Mouse (Mus musculus) v-Abl transformed pro-B cells (cell line): ENCODE results near the gene P2rx2.

Source experiments
- in situ Hi-C, 2 experiments: fragments of 400-800 bp; cut with MboI; formaldehyde crosslinking; loops; one replicate each; pipeline ENCODE4 v1.15.1; 2025; ENCODE audit not compliant: unreplicated experiment in 2 of 2

P2rx2 gene

DNA sequence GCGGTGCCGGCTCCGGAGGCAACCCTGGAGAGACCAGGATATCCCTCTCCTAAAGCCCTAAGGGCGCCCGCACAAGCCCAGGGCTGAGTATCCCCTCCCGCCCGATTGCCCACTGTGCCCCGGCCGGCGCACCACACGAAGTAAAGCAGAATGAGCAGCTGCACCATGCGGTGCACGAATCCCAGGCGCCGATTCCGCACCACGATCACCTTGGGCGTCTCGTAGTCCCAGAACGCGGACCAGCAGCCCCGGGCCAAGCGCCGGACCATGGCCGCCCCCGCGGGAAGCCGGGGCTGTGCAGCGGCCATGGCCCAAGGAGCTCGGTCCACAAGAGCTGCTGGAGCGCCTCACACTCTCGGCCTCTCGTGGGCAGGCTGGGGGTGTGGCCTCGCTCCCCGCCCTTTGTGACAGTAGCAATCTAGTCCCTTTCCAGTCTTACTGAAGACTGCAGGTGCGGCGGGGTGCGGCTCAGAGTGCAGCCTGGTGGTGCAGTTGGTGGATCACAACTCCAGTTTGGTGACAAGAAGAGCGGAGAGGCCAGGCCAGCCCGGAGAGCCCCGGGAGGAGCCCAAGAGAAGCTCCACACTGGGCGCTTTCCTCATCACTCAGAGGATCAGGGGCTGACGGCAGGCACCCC lies at the start of gene P2rx2:
TSS of gene P2rx2 (minus strand) at position 565 of the 637 bp plus-strand sequence.
- in situ Hi-C loops, result loop anchor here in 1 of 2 experiments (10.0 kb wide), 1 partner anchor 922 kb away; no protein-coding TSS in a partner anchor

DNA sequence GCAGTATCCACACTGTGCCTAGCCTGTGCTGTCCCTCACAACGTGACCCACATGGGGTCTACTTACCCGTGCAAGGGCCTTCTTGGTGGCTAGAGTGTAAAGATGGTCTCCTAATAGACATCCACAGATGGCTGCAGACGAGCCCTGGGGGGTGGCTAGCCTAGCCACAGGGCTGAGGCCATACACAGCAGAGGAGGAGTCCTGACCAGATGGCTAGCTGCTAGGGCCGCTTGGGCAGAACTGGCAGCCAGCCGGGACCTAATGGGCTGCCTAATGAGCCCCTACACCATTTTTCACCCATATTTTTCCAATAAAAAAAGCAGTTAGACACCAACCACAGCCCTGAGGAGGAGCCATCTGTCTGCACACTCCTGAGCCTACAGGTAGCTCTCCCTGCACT lies 49.7 kb upstream of the P2rx2 start:
- in situ Hi-C loops, result no loop called here

- in situ Hi-C loops, result no loop called here
Measured at GRCm38 (mm10) chr5:110390631-110391030, 47.6 kb upstream of the P2rx2 start.

- in situ Hi-C loops, result no loop called here
Measured at GRCm38 (mm10) chr5:110387332-110387731, 44.3 kb upstream of the P2rx2 start.

DNA sequence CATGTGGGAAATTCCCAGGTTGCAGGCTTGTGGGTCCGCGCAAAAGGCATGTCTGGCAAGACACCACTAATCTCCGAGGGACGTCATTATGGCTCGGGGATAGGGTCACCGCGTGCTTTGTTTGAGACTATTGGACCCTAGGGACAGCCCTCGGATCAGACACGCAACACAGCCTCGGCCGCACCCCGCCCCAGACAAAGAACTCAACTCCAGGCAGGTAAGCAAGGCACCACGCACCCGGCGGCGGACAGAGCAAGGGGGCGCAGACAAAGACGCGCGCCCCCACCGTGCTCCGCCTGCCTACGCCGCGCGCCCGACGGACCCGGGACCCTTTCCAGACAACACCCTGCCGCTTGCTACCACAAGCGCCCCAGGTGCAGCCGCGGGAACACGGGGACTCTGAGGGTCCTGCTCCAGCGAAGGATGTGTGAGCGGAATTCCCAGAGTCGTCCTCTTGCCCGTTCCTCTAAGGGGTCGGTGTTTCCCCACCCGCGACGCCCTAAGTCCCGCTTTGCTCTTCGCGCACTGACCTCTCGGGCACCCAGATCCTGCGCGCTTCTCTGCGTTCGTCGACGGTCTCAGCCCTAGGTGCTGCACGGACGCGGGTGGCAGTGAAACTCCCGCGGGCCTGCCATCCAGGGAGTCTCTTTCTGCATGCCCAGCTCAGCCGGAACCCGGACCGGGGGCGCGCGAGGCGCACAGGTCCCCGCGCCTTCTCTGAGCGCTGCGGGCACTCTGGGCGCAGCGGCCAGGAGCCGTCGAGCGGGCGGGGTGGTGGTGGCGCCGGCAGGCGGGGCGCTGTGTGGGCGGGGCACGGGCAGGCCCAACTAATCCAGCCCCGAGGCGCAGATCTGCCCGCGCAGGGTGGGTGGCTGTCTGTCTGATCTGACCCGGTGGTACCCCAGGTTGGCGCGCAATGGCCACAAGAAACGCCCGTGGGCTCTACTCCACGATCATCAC lies 43.6 kb upstream of the P2rx2 start:
- in situ Hi-C loops, result no loop called here

DNA sequence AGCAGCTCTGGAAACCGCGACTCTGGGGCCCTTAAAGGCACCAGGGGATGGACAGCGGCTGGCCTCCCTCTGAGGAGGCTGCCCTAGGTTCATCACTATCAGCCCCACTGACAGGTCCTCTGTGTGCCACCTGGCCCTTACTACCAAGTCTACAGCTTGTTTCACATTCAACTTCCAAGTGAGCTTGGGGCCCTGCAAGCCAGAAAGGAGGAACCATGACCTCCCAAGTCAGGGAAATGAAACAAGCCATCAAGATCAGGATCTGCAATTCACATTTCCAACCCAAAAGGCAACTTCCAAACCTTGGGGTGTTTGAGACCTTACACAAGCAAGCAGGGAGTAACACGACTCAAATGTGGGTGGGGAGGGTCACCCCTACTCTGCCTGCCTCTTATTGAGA lies 42.3 kb upstream of the P2rx2 start:
- in situ Hi-C loops, result no loop called here

GRCm38 (mm10) chr5:110384491-110384890 lies 41.5 kb upstream of the P2rx2 start:
- in situ Hi-C loops, result loop anchor here in 1 of 2 experiments (5.0 kb wide), 1 partner anchor 43 kb away; no protein-coding TSS in a partner anchor

- in situ Hi-C loops, result loop anchor here in 1 of 2 experiments (5.0 kb wide), 1 partner anchor 47 kb away; no protein-coding TSS in a partner anchor
Measured at GRCm38 (mm10) chr5:110379823-110380222, 36.8 kb upstream of the P2rx2 start.

DNA sequence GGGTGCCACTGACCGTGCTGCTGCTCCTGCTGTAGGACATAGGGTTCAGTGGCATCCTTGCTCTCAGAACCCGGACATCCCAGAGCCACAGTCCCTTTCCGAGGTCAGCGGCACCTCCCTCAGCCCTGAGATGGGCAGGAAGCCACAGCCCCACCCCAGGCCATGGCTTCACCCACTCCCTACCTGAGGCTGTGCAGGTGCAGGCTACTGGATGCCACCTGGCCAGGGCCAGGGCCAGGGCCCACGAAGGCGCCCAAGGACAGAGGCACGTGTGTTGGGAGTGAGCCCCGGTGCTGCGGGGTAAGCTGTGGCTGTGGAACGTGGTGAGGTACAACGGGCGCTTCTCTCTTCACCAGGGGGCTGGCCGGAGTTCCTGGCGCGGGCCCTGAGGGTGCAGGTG lies 36.1 kb upstream of the P2rx2 start:
- in situ Hi-C loops, result no loop called here

DNA sequence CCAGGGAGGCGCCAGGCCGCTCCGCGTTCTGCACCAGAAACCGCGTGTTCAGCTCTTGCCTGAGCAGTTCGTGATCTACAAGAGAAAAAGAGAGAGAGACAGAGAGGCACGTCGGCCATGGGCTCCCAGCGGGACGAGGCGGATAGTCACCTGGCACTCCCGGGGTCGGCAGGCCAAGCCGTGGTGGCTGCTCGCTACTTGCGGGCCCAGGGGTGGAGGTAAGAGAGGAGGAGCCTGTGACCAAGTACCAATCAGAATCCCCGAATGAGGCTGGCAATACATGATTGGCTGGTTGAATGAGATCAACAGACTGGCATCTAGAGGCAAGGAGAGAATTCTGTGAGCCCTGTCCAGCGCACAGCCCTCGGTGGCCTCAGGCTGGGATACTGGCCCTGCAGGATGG lies 35.2 kb upstream of the P2rx2 start:
- in situ Hi-C loops, result no loop called here

GRCm38 (mm10) chr5:110376802-110377433 lies 33.9 kb upstream of the P2rx2 start:
- in situ Hi-C loops, result no loop called here

DNA sequence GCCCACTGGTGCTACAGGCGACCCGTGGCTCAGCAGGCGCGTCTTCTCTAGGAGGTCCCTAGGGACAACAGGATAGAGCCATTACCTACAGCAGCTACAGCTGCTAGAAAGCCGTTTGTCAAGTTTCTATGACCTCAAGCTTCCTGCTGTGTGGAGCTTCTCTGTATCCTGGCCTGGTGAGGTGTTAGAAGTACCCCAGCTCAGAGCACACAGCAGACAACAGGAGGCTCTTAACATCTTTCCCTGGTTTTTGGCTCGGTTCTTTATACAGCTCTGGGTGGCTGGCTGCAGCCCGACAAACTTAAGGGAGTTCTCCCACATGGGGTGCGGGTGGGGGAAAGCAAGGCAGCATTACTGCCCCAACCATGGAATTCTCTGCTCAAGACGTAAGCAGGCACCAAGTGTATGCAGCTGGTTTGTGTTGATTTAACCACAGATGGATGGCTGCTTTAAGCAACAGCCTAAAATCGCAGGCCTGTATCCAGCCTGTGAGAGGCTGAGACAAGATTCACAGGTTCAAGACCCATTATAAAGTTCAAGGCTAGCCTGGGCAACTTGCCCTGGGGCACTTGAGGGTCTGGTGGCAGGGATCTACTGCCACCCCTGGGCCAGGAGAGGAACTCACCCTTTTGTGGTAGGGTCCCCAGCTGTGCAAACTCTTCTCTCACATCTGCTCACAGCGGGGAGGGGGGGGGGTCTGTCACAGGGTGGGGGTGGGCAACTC lies 21.0 kb upstream of the P2rx2 start:
- in situ Hi-C loops, result loop anchor here in 1 of 2 experiments (5.0 kb wide), 1 partner anchor 68 kb away; no protein-coding TSS in a partner anchor

GRCm38 (mm10) chr5:110363179-110363821 lies 20.3 kb upstream of the P2rx2 start:
- in situ Hi-C loops, result loop anchor here in 1 of 2 experiments (5.0 kb wide), 1 partner anchor 69 kb away; no protein-coding TSS in a partner anchor

DNA sequence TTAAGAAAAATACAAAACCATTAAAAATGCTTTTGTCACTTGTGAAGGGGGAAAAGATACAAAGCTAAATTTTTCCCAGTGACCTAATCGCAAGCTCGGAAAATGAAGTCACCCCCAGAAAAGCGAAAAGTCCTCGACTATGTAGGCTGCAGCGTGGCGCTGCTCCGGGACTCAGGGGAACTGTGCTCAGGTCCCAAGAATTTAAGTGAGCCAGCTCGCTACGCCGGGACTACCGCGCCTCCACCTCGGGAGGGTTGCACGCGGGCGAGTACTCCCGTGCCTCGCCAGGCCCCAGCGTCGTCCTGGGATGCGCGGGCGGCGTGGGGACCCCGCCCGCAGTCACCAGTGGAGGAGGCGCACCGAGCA lies 19.8 kb upstream of the P2rx2 start:
- in situ Hi-C loops, result loop anchor here in 1 of 2 experiments (5.0 kb wide), 1 partner anchor 70 kb away; no protein-coding TSS in a partner anchor

- in situ Hi-C loops, result loop anchor here in 1 of 2 experiments (5.0 kb wide), 1 partner anchor 71 kb away; no protein-coding TSS in a partner anchor
Measured at GRCm38 (mm10) chr5:110361465-110361864, 18.5 kb upstream of the P2rx2 start.

DNA sequence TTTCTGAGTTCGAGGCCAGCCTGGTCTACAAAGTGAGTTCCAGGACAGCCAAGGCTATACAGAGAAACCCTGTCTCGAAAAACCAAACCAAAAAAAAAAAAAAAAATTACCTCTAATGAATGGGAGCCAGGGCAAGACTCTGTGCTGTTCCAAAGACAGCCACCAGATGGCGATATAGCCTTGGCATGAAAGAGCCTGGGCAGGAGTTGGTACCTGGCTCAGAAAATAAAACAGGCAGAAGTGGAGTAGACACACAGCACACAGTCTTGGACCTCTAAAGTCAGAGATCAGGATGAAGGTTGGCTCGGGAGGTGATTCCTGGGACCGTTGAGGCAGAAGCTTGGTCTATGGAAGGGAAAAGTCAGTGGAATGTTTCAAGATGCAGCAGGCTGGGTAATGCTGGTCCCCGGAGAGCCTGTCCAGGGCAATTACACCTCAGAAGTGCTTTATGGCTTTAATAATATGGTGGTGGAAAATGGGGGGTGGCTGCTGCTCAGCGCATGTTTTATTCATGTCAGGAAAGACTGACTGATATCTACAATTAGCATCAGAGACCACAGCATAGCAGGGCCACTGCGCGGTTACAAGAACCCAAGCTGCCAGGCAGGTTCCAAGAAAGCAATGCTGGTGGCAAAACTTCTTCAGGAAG lies 14.6 kb upstream of the P2rx2 start:
- in situ Hi-C loops, result loop anchor here (5.0 to 10.0 kb wide), 5 partner anchors 70 to 907 kb away; no protein-coding TSS in a partner anchor

- in situ Hi-C loops, result loop anchor here (5.0 to 10.0 kb wide), 6 partner anchors 73 to 910 kb away; no protein-coding TSS in a partner anchor
Measured at GRCm38 (mm10) chr5:110354716-110355115, 11.7 kb upstream of the P2rx2 start.

DNA sequence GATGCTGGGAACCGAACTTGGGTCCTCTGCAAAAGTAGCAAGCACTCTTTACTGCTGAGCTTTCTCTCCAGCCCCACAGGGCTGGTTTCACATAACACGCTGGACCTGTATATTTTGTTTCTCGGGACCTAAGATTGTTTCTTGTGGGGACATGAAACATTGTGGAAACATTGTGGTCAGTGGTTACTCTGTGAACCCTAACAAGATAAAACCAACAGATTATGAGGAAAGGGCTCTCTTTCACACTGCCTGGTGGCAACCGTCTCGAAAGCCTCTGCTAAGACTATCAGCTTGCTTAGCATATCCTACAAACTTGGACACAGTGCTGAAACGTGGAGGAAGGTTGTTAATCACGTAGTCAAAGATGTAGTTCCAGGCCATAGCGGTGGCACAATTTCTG lies 4.0 kb upstream of the P2rx2 start:
- in situ Hi-C loops, result loop anchor here in 1 of 2 experiments (10.0 kb wide), 1 partner anchor 918 kb away; no protein-coding TSS in a partner anchor

DNA sequence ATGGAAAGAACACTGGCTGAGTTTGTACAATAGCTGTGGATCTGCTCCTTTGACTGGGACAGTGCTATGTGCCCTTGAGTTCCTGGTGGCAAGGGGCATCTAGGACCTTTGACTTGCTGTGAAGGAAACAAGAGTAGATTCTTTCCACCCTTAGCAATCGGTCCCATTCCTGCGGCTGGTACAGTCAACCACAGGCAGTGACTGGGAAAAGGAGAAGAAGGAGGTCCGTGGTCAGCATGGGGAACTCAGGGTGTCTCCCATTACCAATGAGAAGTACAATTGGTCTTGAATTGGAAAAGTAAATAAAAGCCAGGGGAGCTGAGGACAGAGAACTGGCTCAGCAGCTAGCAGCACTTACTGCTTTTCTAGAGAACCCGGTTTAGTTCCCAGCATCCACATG lies 2.5 kb upstream of the P2rx2 start:
- in situ Hi-C loops, result loop anchor here in 1 of 2 experiments (10.0 kb wide), 1 partner anchor 919 kb away; no protein-coding TSS in a partner anchor
